Mouse (Mus musculus) kidney, postnatal 0 days (tissue): ENCODE data around the gene Lmx1b. TPM values are rescaled to one million over a fixed set of nuclear protein-coding genes. Genes with fewer than 3 reads are reported as not detected.

Source experiments
- ATAC-seq: fragments of 200-750 bp; cut with Nextera tagmentation; replicated peaks from 2 replicates; pipeline ENCODE4 v1.8.0; 2017; ENCODE audit warnings: low read depth, moderate number of reproducible peaks, moderate TSS enrichment, moderate library complexity; ENCODE audit not compliant: low FRiP score
- DNase-seq: peaks from one replicate; pipeline ENCODE4 v3.0.0-alpha.2; 2016; ENCODE audit warnings: low spot score
- H3K27ac ChIP-seq: fragments of 300-500 bp; sonication (generic); 2 replicates; pipeline ENCODE4 v1.5.1; 2014; ENCODE audit warnings: mild to moderate bottlenecking
- H3K27me3 ChIP-seq: fragments of 300-500 bp; sonication (generic); 2 replicates; pipeline ENCODE4 v1.6.1; 2014; ENCODE audit warnings: low read length, mixed read lengths; ENCODE audit not compliant: insufficient read depth
- H3K36me3 ChIP-seq: fragments of 300-500 bp; sonication (generic); 2 replicates; pipeline ENCODE4 v1.6.1; 2014; ENCODE audit warnings: low read length, mixed read lengths; ENCODE audit not compliant: insufficient read depth
- H3K4me1 ChIP-seq: fragments of 300-500 bp; sonication (generic); replicated peaks from 2 replicates; pipeline ENCODE4 v1.6.1; 2014; ENCODE audit warnings: antibody characterized with exemption, low read length, mixed read lengths; ENCODE audit not compliant: insufficient read depth
- H3K4me2 ChIP-seq: fragments of 300-500 bp; sonication (generic); 2 replicates; pipeline ENCODE4 v1.6.1; 2014; ENCODE audit warnings: mild to moderate bottlenecking, low read length, moderate library complexity, mixed read lengths
- H3K4me3 ChIP-seq: fragments of 300-500 bp; sonication (generic); replicated peaks from 2 replicates; pipeline ENCODE4 v1.5.1; 2014; ENCODE audit warnings: low read depth, low read length
- H3K9ac ChIP-seq: fragments of 300-500 bp; sonication (generic); 2 replicates; pipeline ENCODE4 v1.6.1; 2014; ENCODE audit warnings: low read depth, low read length
- H3K9me3 ChIP-seq: fragments of 300-500 bp; sonication (generic); replicated peaks from 2 replicates; pipeline ENCODE4 v1.6.1; 2016; ENCODE audit warnings: low read length, inconsistent platforms, mixed read lengths
- CTCF ChIP-seq: IDR thresholded peaks from 2 replicates; pipeline ENCODE4 v1.5.1; 2016; ENCODE audit warnings: antibody characterized with exemption, low read depth, mild to moderate bottlenecking, moderate library complexity
- WGBS: fragments of 180-500 bp; shearing (Covaris S2); extraction: QIAGEN DNeasy Blood & Tissue Kit; methylation state at CpG from one replicate; pipeline ENCODE4 v1.1.7; 2014; 5-methylcytosine and 5-hydroxymethylcytosine counted together
- polyA plus RNA-seq: library from polyadenylated mRNA; unstranded; fragments of >200 nt; fragmentation: Nextera tagmentation; extraction: Ambion mirVana; gene quantifications from 2 replicates; pipeline ENCODE4 v1.2.1, GENCODE M21; 2015

The Lmx1b gene
- polyA plus RNA-seq, 1 experiment from 2014 or later: 0.88 TPM

GRCm38 (mm10) chr2:33678950-33679654, 38.8 kb upstream of the Lmx1b start:
- no peak for TF ChIP-seq CTCF
- Histone ChIP-seq H3K4me2 (no peak overlapping the region), H3K9me3 (no peaks in the 10 kb centered on the region), H3K27ac (no peak overlapping the region), H3K27me3 (no peaks in the 10 kb centered on the region), H3K4me3 (no peak overlapping the region), H3K4me1 (no peaks in the 10 kb centered on the region), H3K9ac (no peak overlapping the region), H3K36me3 (no peaks in the 10 kb centered on the region)
- DNase-seq: no peak
- no peak for ATAC-seq
- 74% methylated on average over 12 of the region's 12 CpGs for WGBS

- 74% methylated on average over 10 of the region's 10 CpGs for WGBS
- no peaks in the 10 kb centered on the region for H3K9me3 ChIP-seq
Measured at GRCm38 (mm10) chr2:33672701-33673472, 32.6 kb upstream of the Lmx1b start.

GRCm38 (mm10) chr2:33668741-33669140, 28.4 kb upstream of the Lmx1b start:
- Histone ChIP-seq H3K27ac (no peak overlapping the region), H3K27me3 (0 out of 2 replicates have a peak, but pooled peaks cover 4% of the 10 kb centered on the region), H3K36me3 (no peaks in the 10 kb centered on the region), H3K4me2 (no peak overlapping the region), H3K4me3 (no peak overlapping the region), H3K4me1 (peaks cover 4% of the 10 kb centered on the region; the same call in 1 of the 2 replicates), H3K9me3 (no peaks in the 10 kb centered on the region), H3K9ac (no peak overlapping the region)
- ATAC-seq (no peak), DNase-seq (no peak)
- WGBS: 46% methylated on average over 6 of the region's 6 CpGs
- no peak for TF ChIP-seq CTCF

More at GRCm38 (mm10) chr2:33672701-33673472, 32.6 kb upstream of the Lmx1b start:
- no peak for TF ChIP-seq CTCF
- Histone ChIP-seq H3K4me2 (no peak overlapping the region), H3K4me3 (no peak overlapping the region), H3K27me3 (no peaks in the 10 kb centered on the region), H3K4me1 (no peaks in the 10 kb centered on the region), H3K9ac (no peak overlapping the region), H3K27ac (no peak overlapping the region), H3K36me3 (no peaks in the 10 kb centered on the region)
- DNase-seq: no peak
- ATAC-seq: no peak

- Histone ChIP-seq H3K27ac (no peak overlapping the region), H3K4me3 (no peak overlapping the region), H3K9me3 (no peaks in the 10 kb centered on the region), H3K27me3 (0 out of 2 replicates have a peak, but pooled peaks cover 4% of the 10 kb centered on the region), H3K4me2 (no peak overlapping the region), H3K36me3 (no peaks in the 10 kb centered on the region), H3K4me1 (peaks cover 4% of the 10 kb centered on the region; the same call in 1 of the 2 replicates), H3K9ac (no peak overlapping the region)
- 24% methylated on average over 11 of the region's 11 CpGs for WGBS
- DNase-seq: no peak
- no peak for TF ChIP-seq CTCF
- no peak for ATAC-seq
Measured at GRCm38 (mm10) chr2:33666388-33666945, 26.2 kb upstream of the Lmx1b start.

- no peak overlapping the region for H3K27ac ChIP-seq
- H3K36me3 ChIP-seq: no peaks in the 10 kb centered on the region
- peaks cover 4% of the 10 kb centered on the region; the same call in 1 of the 2 replicates for H3K4me1 ChIP-seq
- no peak for TF ChIP-seq CTCF
- H3K27me3 ChIP-seq: 0 out of 2 replicates have a peak, but pooled peaks cover 4% of the 10 kb centered on the region
- H3K4me3 ChIP-seq: no peak overlapping the region
- peak; percentile 34 for DNase-seq
- no peaks in the 10 kb centered on the region for H3K9me3 ChIP-seq
- H3K9ac ChIP-seq: no peak overlapping the region
- ATAC-seq: no peak; the same call in 1 of the 2 replicates
- 20% methylated on average over 13 of the region's 13 CpGs for WGBS
- no peak overlapping the region for H3K4me2 ChIP-seq
Measured at GRCm38 (mm10) chr2:33665363-33666058, 25.2 kb upstream of the Lmx1b start.

- Histone ChIP-seq H3K27ac (no peak overlapping the region), H3K9me3 (no peaks in the 10 kb centered on the region), H3K9ac (no peak overlapping the region), H3K4me2 (no peak overlapping the region), H3K27me3 (0 out of 2 replicates have a peak, but pooled peaks cover 4% of the 10 kb centered on the region), H3K4me3 (no peak overlapping the region), H3K36me3 (no peaks in the 10 kb centered on the region), H3K4me1 (peaks cover 4% of the 10 kb centered on the region; the same call in 1 of the 2 replicates)
- 81% methylated on average over 4 of the region's 4 CpGs for WGBS
- TF ChIP-seq CTCF: no peak
- ATAC-seq (0 out of 2 replicates have a peak, but pooled peaks have one; percentile 19), DNase-seq (no peak)
Measured at GRCm38 (mm10) chr2:33664661-33665060, 24.4 kb upstream of the Lmx1b start.
